Mouse (Mus musculus) CD4-positive helper T cell, adult 2 months (primary cell): ENCODE measurements at regions not wholly inside any gene's neighbourhood (a gene's known extent, or its start where the extent isn't known, plus 50 kb on each side); places are given as distances from the start of the nearest gene placed in this dataset.

ENCODE experiments used
- DNase-seq: peaks from one replicate; pipeline ENCODE4 v3.0.0-alpha.2; 2012; ENCODE audit warnings: low read depth, missing footprints, low spot score

DNA sequence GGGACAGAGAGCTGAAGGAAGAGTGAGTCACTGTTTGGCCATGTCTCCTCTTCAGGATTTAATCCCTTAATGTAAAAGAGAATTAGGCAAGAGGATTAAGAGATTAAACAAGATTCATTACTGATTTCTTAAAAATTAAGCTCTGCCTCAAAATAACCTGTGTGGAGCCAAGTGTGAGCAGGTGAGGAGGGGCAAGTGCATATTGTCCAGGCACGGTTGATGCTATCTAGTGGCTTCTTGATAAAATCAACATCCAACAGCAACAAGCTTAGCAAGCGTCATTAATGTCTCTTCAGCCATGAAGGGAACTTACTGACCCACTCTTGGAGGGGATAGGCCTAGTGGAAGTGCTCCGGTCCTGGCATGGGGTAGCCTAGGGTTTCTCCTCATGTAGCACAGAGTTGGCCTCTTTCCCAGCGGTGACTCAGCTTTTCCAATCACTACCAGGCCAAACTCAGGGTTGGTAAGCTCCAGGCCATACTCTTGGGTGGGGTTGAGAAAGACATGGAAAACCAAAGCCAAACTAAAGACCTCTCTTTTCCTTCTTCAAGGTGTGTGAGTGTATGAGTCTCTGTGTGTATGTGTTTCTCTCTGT lies 55.0 kb upstream of the Ubr2 start:
- DNase-seq: no peak

DNA sequence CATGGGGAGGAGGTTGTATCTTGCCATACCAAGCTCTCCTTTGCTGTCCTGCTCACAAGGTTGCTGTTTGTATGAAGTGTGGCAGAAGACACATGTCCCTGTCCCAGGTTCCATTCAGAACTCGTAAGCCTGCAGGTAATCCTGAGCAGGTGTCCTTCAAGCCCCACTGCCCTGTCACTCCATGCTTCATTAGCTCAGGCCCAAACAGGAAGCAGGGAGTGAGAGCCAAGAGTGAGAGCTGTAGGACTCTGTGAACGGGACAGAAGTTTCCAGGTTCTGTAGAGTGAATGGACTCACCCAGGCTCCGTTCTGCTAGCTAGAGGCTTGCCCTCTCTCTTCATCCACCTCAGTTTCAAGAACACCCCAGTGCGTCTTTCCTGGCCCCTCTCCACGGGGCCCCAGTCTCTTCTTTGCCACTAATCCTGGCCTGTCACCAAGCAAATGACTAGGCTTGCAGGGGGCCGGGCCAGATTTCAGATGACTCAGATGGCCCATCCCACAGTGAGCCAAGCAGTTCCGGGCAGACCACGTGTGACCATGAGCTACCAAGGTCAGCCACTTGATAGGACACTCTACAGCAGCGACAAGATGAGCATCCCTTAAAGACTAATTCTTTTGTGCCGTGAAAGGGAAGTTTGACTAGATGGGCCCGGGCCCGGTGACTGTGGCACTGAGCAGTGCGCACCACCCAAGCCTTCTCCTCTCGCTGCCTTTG lies 54.4 kb upstream of the Ubr2 start:
- no peak for DNase-seq

DNA sequence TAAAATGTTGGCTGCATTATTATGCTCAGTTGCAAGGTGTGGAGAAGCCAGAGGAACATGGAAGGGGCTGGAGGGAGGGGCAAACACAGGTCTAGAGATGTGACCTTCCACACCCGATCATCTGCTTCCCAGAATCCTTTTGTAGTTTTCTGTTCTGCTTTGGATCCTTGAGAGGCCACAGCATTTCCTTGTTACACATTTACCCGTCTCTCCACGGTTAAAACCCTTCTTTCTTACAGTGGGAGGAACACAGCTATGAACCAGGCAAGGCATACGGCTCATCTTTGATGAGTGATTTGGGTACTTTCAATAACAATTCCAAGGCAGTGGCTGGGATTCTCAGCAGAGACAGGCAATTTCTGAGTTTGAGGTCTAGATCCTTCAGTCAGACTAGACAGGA lies 53.6 kb upstream of the Ubr2 start:
- DNase-seq: no peak

DNA sequence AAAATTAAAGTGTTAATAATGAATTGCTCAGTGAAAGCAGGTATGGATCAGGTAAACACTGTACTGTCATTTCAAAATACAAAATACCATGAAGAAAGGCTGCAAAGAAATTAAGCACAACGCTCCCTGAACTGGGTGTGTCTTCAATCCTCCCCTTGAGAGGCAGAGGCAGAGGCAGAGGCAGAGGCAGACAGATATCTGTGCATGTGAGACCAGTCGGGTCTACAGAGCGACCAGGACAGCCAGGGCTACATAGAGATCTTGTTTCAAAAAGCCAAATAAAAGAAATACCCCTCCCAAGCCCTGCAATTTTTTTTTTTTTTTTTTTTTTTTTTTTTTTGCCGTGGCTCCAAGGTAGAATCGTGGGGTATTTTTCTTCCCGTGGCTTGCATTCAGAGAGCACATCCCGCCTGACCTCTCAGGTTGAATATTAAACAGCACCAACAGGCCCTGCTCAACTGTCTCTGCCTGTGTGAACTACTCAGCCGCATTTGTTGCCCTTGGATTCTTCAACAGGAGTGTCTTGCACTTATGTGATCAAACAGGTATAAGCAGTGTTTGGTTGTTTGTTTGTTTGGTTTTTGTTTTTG lies 50.8 kb upstream of the Ubr2 start:
- DNase-seq: no peak
